Mouse (Mus musculus): ENCODE results near the gene Rpl37. TPM values are rescaled to one million over a fixed set of nuclear protein-coding genes. Genes with fewer than 3 reads are reported as not detected.

Rpl37 gene
- polyA plus RNA-seq (2012; rRNA removed): 879 and 1,014 TPM in 2 replicates

DNA sequence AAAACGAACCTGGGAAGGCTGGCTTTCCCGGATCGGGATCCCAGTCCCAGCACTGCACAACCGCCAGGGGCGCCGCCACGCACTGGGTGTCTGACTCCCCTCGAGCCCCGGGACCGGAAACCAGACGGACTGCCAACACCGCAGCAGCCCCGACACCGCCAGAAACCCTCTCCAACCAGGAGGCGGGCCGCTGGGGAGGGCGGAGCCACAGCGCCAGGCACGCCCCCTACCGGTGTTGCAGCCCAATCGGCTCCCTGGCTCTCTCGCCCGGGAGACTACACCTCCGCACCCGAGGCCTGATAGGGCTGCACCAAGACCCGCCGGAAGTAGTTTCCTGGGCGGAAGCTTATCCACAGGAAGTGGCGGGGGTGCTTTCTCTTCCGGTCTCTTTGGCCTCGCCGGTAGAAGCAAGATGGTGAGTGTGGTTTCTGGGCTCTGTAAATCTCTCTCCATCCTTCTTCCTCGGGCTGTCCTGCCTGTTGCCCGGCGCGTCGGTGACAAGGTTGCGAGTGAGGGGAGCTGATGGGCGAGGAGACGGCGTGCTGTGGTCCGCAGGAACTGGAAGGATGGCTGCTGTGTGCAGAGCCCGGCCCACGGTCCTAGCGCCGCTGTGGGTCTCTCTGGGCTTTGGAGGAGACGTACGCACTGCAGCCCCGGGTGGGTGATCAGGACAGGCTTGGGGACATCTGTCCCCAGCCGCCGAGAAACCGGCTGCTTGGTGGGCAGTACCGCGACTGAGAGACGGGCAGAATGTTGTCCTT lies at the start of gene Rpl37:
Rpl37 (plus strand) TSS at position 376 of the 761 bp plus-strand sequence.

DNA sequence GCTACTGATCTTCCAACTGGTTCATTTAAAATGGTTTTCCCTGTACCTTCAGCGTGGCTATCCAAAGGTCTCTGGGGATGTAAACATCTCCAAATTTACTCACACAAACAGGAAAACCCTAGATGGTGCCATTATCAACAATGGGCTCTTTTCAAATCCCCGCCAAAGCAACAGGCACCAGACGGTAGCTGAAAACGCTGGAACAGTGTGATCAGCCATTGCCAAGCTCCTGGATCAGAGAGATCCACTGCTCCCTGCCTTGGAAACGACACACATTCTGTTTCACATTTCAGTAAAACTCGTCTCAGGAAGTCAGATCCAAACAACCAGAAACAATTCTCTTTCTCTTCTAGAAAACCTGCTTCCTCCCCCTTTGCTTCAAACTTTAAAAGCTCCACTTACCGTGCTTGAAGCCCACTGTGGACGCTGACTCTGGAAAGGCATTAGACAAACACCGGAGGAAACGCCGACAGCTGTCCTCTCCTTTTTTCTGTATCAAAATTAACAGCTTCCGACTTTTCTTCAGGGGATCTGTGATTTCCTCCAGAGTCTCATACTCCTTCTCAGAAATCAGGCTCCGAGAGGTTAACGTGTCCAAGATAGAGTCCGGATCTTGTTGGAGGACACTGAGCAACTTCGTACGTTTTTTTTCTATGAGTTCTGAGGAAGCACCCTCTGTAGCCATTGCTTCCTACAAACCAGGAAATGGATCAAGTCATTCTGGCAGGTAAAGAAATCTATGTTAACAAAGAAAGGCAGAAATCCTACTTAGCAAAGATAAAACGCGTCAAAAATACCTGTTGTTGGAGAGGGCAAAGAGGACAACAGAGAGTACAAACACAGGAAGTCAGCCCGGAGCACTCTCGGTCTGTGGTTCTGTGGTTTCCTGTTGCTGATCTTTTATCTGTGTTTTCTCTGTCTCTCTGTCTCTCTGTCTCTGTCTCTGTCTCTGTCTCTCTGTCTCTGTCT lies 8.5 kb upstream of the Rpl37 start, which contains the start of gene Card6:
Card6 (minus strand) TSS at position 854 of the 969 bp plus-strand sequence.

DNA sequence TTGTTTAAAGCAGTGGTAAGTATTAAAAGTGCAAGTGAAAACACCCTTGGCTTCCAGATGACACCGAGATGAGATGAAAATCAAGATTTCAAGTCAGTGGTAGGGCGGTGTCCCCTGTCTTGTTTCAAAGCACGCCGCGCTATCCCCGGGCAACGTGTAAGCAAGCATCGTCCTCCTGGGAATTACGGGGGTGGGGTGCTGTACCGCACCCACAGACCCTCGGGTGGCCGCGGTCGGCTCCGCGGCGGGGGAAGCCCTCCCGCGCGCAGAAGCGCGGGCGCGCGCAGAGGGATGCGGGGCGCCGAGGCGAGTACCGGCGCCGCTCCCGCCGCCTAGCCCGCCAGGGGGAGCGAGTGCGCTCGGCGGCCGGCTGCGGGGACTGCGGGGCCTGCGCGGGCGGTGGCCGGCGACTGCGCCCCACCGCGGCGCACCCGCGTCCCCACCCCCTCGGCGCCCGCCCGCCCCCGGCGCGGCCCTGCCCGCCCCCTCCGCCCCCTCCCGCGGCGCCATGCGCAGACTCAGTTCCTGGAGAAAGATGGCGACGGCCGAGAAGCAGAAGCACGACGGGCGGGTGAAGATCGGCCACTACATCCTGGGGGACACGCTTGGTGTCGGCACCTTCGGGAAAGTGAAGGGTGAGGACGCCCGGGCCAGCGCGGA lies 27.0 kb downstream of the Rpl37 start, which contains the start of gene Prkaa1:
Prkaa1 (plus strand) TSS at position 501 of the 660 bp plus-strand sequence.

Other genes starting within 250 kb of the Rpl37 start
- gene Mroh2b, start 217.9 kb upstream of the Rpl37 start, polyA plus RNA-seq (2012; rRNA removed): not detected in 2 replicates
- gene C7, start 52.9 kb upstream of the Rpl37 start, polyA plus RNA-seq (2012; rRNA removed): 0.01 TPM in 2 replicates
- 0.57 and 0.59 TPM in 2 replicates for gene Card6, start 8.1 kb upstream of the Rpl37 start, polyA plus RNA-seq (2012; rRNA removed)
- gene Prkaa1, start 27.2 kb downstream of the Rpl37 start, polyA plus RNA-seq (2012; rRNA removed): 8.9 and 9.9 TPM in 2 replicates
- gene Ttc33, start 68.9 kb downstream of the Rpl37 start, polyA plus RNA-seq (2012; rRNA removed): 7.2 and 8.0 TPM in 2 replicates
- 1.1 TPM in 2 replicates for gene Ptger4, start 127.5 kb downstream of the Rpl37 start, polyA plus RNA-seq (2012; rRNA removed)

All from liver, embryonic 14 days (tissue).